22 mouse cellular contexts compared by ENCODE assay signal in the genomic region with DNA sequence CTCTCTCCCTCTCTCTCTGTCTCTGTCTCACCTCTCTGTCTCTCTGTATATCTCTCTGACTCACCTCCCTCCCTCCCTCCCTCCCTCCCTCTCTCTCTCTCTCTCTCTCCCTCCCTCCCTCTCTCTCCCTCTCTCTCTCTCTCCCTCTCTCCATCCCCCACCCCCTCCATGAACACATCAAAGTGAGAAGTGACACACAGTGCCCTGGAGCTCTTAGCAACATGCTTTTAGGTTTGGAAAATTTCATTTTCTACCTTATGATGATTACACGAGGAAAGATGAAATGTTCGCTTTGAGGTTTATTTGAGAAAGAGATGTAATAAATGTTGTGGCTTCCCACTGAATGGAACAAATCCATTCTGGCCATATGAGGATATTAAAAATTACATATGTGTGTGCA.
DNase-seq lines count a peak whose midpoint lies in the region; ATAC-seq and TF ChIP-seq lines count a peak whose summit lies in the region.
"Had no signal": no experiment of that assay in that cellular context is flagged by ENCODE, and none has a peak within 500 bp of the region (broad histone marks: within the 10 kb centered on the region; RNA-seq: fewer than 3 reads in every experiment).

No protein-coding gene starts in this region.

- DNase-seq in forebrain, postnatal 0 days = no peak
- no peak for DNase-seq in midbrain, embryonic 11.5 days (ENCODE audit: low spot score, missing footprints)
- DNase-seq in cerebellum, adult 8-10 months = no peak
- DNase-seq: adrenal gland, postnatal 25 days; B cell, adult 2 months; gastrocnemius, adult 2 months; gastrocnemius, postnatal 36 days; heart, adult 18-20 months; heart, postnatal 36 days; kidney, adult 8-10 months; liver; lung, adult 2 months; lung, postnatal 10 days; thymus, postnatal 4 days had no signal

- H3K4me2 ChIP-seq in forebrain, postnatal 0 days (ENCODE audit: low read depth) = no peak overlapping the region
- H3K4me2 ChIP-seq in forebrain, embryonic 12.5 days = no peak overlapping the region
- H3K4me2 ChIP-seq in midbrain, embryonic 13.5 days (replicated peaks) = no peak overlapping the region
- no peak overlapping the region for H3K4me2 ChIP-seq in midbrain, embryonic 11.5 days
- H3K4me2 ChIP-seq in midbrain, embryonic 16.5 days (ENCODE audit: low read length) = no peak overlapping the region
- H3K4me2 ChIP-seq: heart, embryonic 11.5 days had no signal

- H3K4me3 ChIP-seq in forebrain, postnatal 0 days (ENCODE audit: low read depth, low read length) = no peak overlapping the region
- no peak overlapping the region for H3K4me3 ChIP-seq in forebrain, embryonic 12.5 days (replicated peaks)
- no peak overlapping the region for H3K4me3 ChIP-seq in midbrain, embryonic 13.5 days (replicated peaks)
- H3K4me3 ChIP-seq in midbrain, embryonic 11.5 days (ENCODE audit: low read depth, low read length) = no peak overlapping the region
- H3K4me3 ChIP-seq in midbrain, embryonic 16.5 days (ENCODE audit: low read depth, low read length) = no peak overlapping the region
- H3K4me3 ChIP-seq: gastrocnemius, adult 2 months had no signal

- 0 out of 2 replicates have a peak, but pooled peaks cover 6% of the 10 kb centered on the region for H3K9me3 ChIP-seq in forebrain, postnatal 0 days (ENCODE audit: low read length)
- H3K9me3 ChIP-seq in forebrain, embryonic 12.5 days = 0 out of 2 replicates have a peak, but pooled peaks cover 6% of the 10 kb centered on the region
- no peaks in the 10 kb centered on the region; the same call in 1 of the 2 replicates for H3K9me3 ChIP-seq in midbrain, embryonic 13.5 days
- no peaks in the 10 kb centered on the region for H3K9me3 ChIP-seq in midbrain, embryonic 11.5 days (ENCODE audit: control insufficient read depth, low read length)
- no peaks in the 10 kb centered on the region; the same call in 1 of the 2 replicates for H3K9me3 ChIP-seq in midbrain, embryonic 16.5 days (replicated peaks; ENCODE audit: control insufficient read depth, low read length, poor library complexity, severe bottlenecking)

- ATAC-seq in forebrain, postnatal 0 days = peak; percentile 56
- no peak for ATAC-seq in forebrain, embryonic 12.5 days (ENCODE audit: low FRiP score)
- no peak for ATAC-seq in midbrain, embryonic 13.5 days
- no peak for ATAC-seq in midbrain, embryonic 11.5 days (ENCODE audit: low FRiP score)
- ATAC-seq in midbrain, embryonic 16.5 days = no peak
- ATAC-seq: intestine, embryonic 16.5 days had no signal

- 61% methylated on average over 2 of the region's 2 CpGs for WGBS in forebrain, postnatal 0 days
- WGBS in forebrain, embryonic 12.5 days = 74% methylated on average over 2 of the region's 2 CpGs
- 82% methylated on average over 2 of the region's 2 CpGs for WGBS in midbrain, embryonic 13.5 days
- 92% methylated on average over 2 of the region's 2 CpGs for WGBS in midbrain, embryonic 11.5 days
- WGBS in midbrain, embryonic 16.5 days = 58% methylated on average over 2 of the region's 2 CpGs

- H3K27me3 ChIP-seq in forebrain, postnatal 0 days (ENCODE audit: insufficient read depth, low read length) = no peaks in the 10 kb centered on the region
- no peaks in the 10 kb centered on the region for H3K27me3 ChIP-seq in forebrain, embryonic 12.5 days
- no peaks in the 10 kb centered on the region for H3K27me3 ChIP-seq in midbrain, embryonic 13.5 days
- H3K27me3 ChIP-seq in midbrain, embryonic 11.5 days (ENCODE audit: control insufficient read depth, insufficient read depth, low read length) = no peaks in the 10 kb centered on the region
- no peaks in the 10 kb centered on the region for H3K27me3 ChIP-seq in midbrain, embryonic 16.5 days (ENCODE audit: control insufficient read depth, insufficient read depth, low read depth, low read length)

- peak overlapping the region; percentile 36; the same call in 1 of the 2 replicates for H3K27ac ChIP-seq in forebrain, postnatal 0 days (ENCODE audit: low read depth, low read length)
- H3K27ac ChIP-seq in forebrain, embryonic 12.5 days = no peak overlapping the region
- H3K27ac ChIP-seq in midbrain, embryonic 13.5 days = peak overlapping the region; percentile 59; the same call in 1 of the 2 replicates
- no peak overlapping the region for H3K27ac ChIP-seq in midbrain, embryonic 11.5 days (ENCODE audit: low read depth, low read length)
- H3K27ac ChIP-seq in midbrain, embryonic 16.5 days (ENCODE audit: low read length) = peak overlapping the region; percentile 76
- H3K27ac ChIP-seq: gastrocnemius, adult 2 months; kidney, postnatal 0 days; liver, embryonic 14.5 days; macrophage had no signal

- no peak for TF ChIP-seq CTCF in forebrain, postnatal 0 days (IDR thresholded peaks at IDR 0.05; ENCODE audit: low read depth)

- H3K9ac ChIP-seq in forebrain, postnatal 0 days = no peak overlapping the region
- H3K9ac ChIP-seq in forebrain, embryonic 12.5 days = no peak overlapping the region
- H3K9ac ChIP-seq in midbrain, embryonic 13.5 days (replicated peaks) = no peak overlapping the region
- no peak overlapping the region for H3K9ac ChIP-seq in midbrain, embryonic 11.5 days (ENCODE audit: low read length)
- no peak overlapping the region for H3K9ac ChIP-seq in midbrain, embryonic 16.5 days (ENCODE audit: low read depth, low read length)
- H3K9ac ChIP-seq: liver, embryonic 14.5 days had no signal

- H3K4me1 ChIP-seq in forebrain, postnatal 0 days (ENCODE audit: insufficient read depth) = no peaks in the 10 kb centered on the region
- peaks cover 25% of the 10 kb centered on the region for H3K4me1 ChIP-seq in forebrain, embryonic 12.5 days
- H3K4me1 ChIP-seq in midbrain, embryonic 13.5 days (replicated peaks) = peaks cover 21% of the 10 kb centered on the region
- H3K4me1 ChIP-seq in midbrain, embryonic 11.5 days (ENCODE audit: control insufficient read depth, insufficient read depth, low read length) = peaks cover 3% of the 10 kb centered on the region; the same call in 1 of the 2 replicates
- peaks cover 13% of the 10 kb centered on the region for H3K4me1 ChIP-seq in midbrain, embryonic 16.5 days (ENCODE audit: control insufficient read depth, insufficient read depth, low read length)

- H3K36me3 ChIP-seq in forebrain, postnatal 0 days (ENCODE audit: insufficient read depth) = no peaks in the 10 kb centered on the region
- no peaks in the 10 kb centered on the region for H3K36me3 ChIP-seq in forebrain, embryonic 12.5 days (replicated peaks)
- no peaks in the 10 kb centered on the region for H3K36me3 ChIP-seq in midbrain, embryonic 13.5 days
- no peaks in the 10 kb centered on the region for H3K36me3 ChIP-seq in midbrain, embryonic 11.5 days (ENCODE audit: control insufficient read depth, insufficient read depth, low read length)
- H3K36me3 ChIP-seq in midbrain, embryonic 16.5 days (ENCODE audit: control insufficient read depth, insufficient read depth, low read length) = no peaks in the 10 kb centered on the region

Comparison
In these comparisons a context has a peak if more than half of its experiments do, and no peak if none do; other contexts are left out.
1. H3K27ac ChIP-seq: peak in forebrain, postnatal 0 days (single experiment), midbrain, embryonic 13.5 days (single experiment) and midbrain, embryonic 16.5 days (single experiment); none in forebrain, embryonic 12.5 days (single experiment) and midbrain, embryonic 11.5 days (single experiment).